Mouse (Mus musculus) T-helper 2 cell (primary cell): ENCODE results near the gene Col18a1.

Experiments used
- in situ Hi-C: fragments of 300-600 bp; cut with MboI, MseI; formaldehyde crosslinking; loops from one replicate; pipeline ENCODE4 v1.15.1; 2025; ENCODE audit warnings: high pct_unique_total_duplicates

Col18a1 gene

GRCm38 (mm10) chr10:77113489-77114240, 52.7 kb downstream of the Col18a1 start:
- in situ Hi-C loops: no loop called here

GRCm38 (mm10) chr10:77111550-77112249, 54.6 kb downstream of the Col18a1 start:
- in situ Hi-C loops: no loop called here

GRCm38 (mm10) chr10:77110843-77111242, 55.5 kb downstream of the Col18a1 start:
- in situ Hi-C loops: no loop called here

GRCm38 (mm10) chr10:77110010-77110409, 56.3 kb downstream of the Col18a1 start:
- in situ Hi-C loops: no loop called here

- in situ Hi-C loops: no loop called here
Observed at GRCm38 (mm10) chr10:77108106-77108505, 58.2 kb downstream of the Col18a1 start.

- in situ Hi-C loops: no loop called here
Observed at GRCm38 (mm10) chr10:77104327-77104726, 62.0 kb downstream of the Col18a1 start.

- in situ Hi-C loops: no loop called here
Observed at GRCm38 (mm10) chr10:77103689-77104088, 62.7 kb downstream of the Col18a1 start.

GRCm38 (mm10) chr10:77099777-77100176, 66.6 kb downstream of the Col18a1 start:
- in situ Hi-C loops: no loop called here

- in situ Hi-C loops: no loop called here
Observed at GRCm38 (mm10) chr10:77098619-77099018, 67.7 kb downstream of the Col18a1 start.

- in situ Hi-C loops: no loop called here
Observed at GRCm38 (mm10) chr10:77097890-77098200, 68.5 kb downstream of the Col18a1 start.

GRCm38 (mm10) chr10:77097006-77097889, 69.1 kb downstream of the Col18a1 start:
- in situ Hi-C loops: no loop called here

- in situ Hi-C loops: no loop called here
Observed at GRCm38 (mm10) chr10:77095666-77096065, 70.7 kb downstream of the Col18a1 start.

GRCm38 (mm10) chr10:77093817-77094216, 72.5 kb downstream of the Col18a1 start:
- in situ Hi-C loops: no loop called here

- in situ Hi-C loops: no loop called here
Observed at GRCm38 (mm10) chr10:77091538-77092097, 74.7 kb downstream of the Col18a1 start.

- in situ Hi-C loops: no loop called here
Observed at GRCm38 (mm10) chr10:77090063-77090462, 76.3 kb downstream of the Col18a1 start.

- in situ Hi-C loops: no loop called here
Observed at GRCm38 (mm10) chr10:77089336-77089735, 77.0 kb downstream of the Col18a1 start.

- in situ Hi-C loops: loop anchor here (5.0 kb wide), 1 partner anchor 48 kb away; no protein-coding TSS in a partner anchor
Observed at GRCm38 (mm10) chr10:77084568-77084967, 81.8 kb downstream of the Col18a1 start.

GRCm38 (mm10) chr10:77082921-77083320, 83.4 kb downstream of the Col18a1 start:
- in situ Hi-C loops: loop anchor here (5.0 kb wide), 1 partner anchor 49 kb away; no protein-coding TSS in a partner anchor

- in situ Hi-C loops: loop anchor here (5.0 kb wide), 1 partner anchor 50 kb away; no protein-coding TSS in a partner anchor
Observed at GRCm38 (mm10) chr10:77082453-77082852, 83.9 kb downstream of the Col18a1 start.

GRCm38 (mm10) chr10:77078961-77079360, 87.4 kb downstream of the Col18a1 start:
- in situ Hi-C loops: no loop called here

- in situ Hi-C loops: no loop called here
Observed at GRCm38 (mm10) chr10:77078456-77078855, 87.9 kb downstream of the Col18a1 start.
